Mouse (Mus musculus) stomach, postnatal 0 days (tissue): ENCODE data around the gene Ccdc43.

Source experiments
- CTCF ChIP-seq: IDR thresholded peaks from 2 replicates; pipeline ENCODE4 v1.5.1; 2016; ENCODE audit warnings: antibody characterized with exemption, low read depth, mild to moderate bottlenecking, moderate library complexity
- EP300 ChIP-seq: optimal IDR thresholded peaks from 2 replicates; pipeline ENCODE3; 2016; ENCODE audit warnings: antibody characterized with exemption

DNA sequence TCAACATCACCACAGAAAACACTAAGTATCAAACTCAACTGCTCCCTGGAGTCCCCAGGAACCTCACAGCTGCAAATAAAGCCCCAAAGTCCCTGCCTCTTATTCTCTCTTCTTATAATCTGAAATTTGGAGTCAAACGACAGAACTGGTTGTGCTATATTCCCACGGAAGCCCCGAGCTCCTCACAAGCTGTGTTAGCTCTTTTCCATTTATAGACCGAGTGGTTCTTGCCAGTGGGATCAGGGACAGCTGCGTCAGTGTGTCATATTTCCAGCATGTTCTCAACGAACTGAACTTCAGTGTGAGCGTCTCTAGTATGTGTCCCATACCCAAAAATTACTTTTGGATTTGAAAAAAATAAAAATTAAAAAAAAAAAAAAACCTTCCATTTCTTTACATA, 2.3 kb downstream of the Ccdc43 start:
- TF ChIP-seq CTCF (no peak), EP300 (no peak)
